Mouse (Mus musculus) E14TG2a.4 (cell line): Measurements from ENCODE around the gene Ptprm.

ENCODE experiments used
- H3K27me3 ChIP-seq: 2 replicates; pipeline ENCODE4 v1.6.1; 2014; ENCODE audit warnings: low read length, control low read depth; ENCODE audit not compliant: insufficient read depth
- H3K36me3 ChIP-seq: 2 replicates; pipeline ENCODE4 v1.6.1; 2014; ENCODE audit warnings: low read length, control low read depth; ENCODE audit not compliant: insufficient read depth
- H3K4me1 ChIP-seq: replicated peaks from 2 replicates; pipeline ENCODE4 v1.6.1; 2014; ENCODE audit warnings: low read depth, low read length, control low read depth
- H3K4me3 ChIP-seq: replicated peaks from 2 replicates; pipeline ENCODE4 v1.5.1; 2014; ENCODE audit warnings: mild to moderate bottlenecking, low read length
- H3K9me3 ChIP-seq: 2 replicates; pipeline ENCODE4 v1.6.1; 2014; ENCODE audit warnings: low read length, control low read depth
- CTCF ChIP-seq: conservative IDR thresholded peaks from 2 replicates; pipeline ENCODE4 v1.5.1; 2014; ENCODE audit warnings: low read length
- NANOG ChIP-seq: IDR thresholded peaks from 2 replicates; pipeline ENCODE4 v1.6.1; 2014; ENCODE audit warnings: borderline replicate concordance, low read length, mixed read lengths
- POU5F1 ChIP-seq: IDR thresholded peaks from 2 replicates; pipeline ENCODE4 v1.6.1; 2014; ENCODE audit warnings: low read length, borderline replicate concordance

Ptprm gene

GRCm38 (mm10) chr17:67073580-67073979, 280.7 kb downstream of the Ptprm start:
- TF ChIP-seq NANOG (no peak), POU5F1 (no peak), CTCF (no peak)
- H3K27me3 ChIP-seq: no peaks in the 10 kb centered on the region
- no peaks in the 10 kb centered on the region for H3K4me1 ChIP-seq
- no peaks in the 10 kb centered on the region for H3K36me3 ChIP-seq
- no peaks in the 10 kb centered on the region for H3K9me3 ChIP-seq
- no peak overlapping the region for H3K4me3 ChIP-seq

- H3K4me1 ChIP-seq: no peaks in the 10 kb centered on the region
- no peak for TF ChIP-seq CTCF
- TF ChIP-seq POU5F1: no peak
- TF ChIP-seq NANOG: no peak
- no peaks in the 10 kb centered on the region for H3K9me3 ChIP-seq
- no peaks in the 10 kb centered on the region for H3K27me3 ChIP-seq
- H3K4me3 ChIP-seq: no peak overlapping the region
- H3K36me3 ChIP-seq: no peaks in the 10 kb centered on the region
These were observed 281.1 kb downstream of the Ptprm start for GRCm38 (mm10) chr17:67073139-67073538.

- no peaks in the 10 kb centered on the region for H3K36me3 ChIP-seq
- no peaks in the 10 kb centered on the region for H3K9me3 ChIP-seq
- no peak overlapping the region for H3K4me3 ChIP-seq
- H3K4me1 ChIP-seq: no peaks in the 10 kb centered on the region
- H3K27me3 ChIP-seq: no peaks in the 10 kb centered on the region
- TF ChIP-seq NANOG: no peak
- no peak for TF ChIP-seq CTCF
- TF ChIP-seq POU5F1: no peak
These were observed 282.8 kb downstream of the Ptprm start for GRCm38 (mm10) chr17:67071231-67072009.

- Histone ChIP-seq H3K36me3 (no peaks in the 10 kb centered on the region), H3K4me3 (no peak overlapping the region), H3K4me1 (no peaks in the 10 kb centered on the region), H3K9me3 (no peaks in the 10 kb centered on the region), H3K27me3 (no peaks in the 10 kb centered on the region)
- no peak for TF ChIP-seq CTCF
- no peak for TF ChIP-seq NANOG
These were observed 290.6 kb downstream of the Ptprm start for GRCm38 (mm10) chr17:67063611-67064010.

GRCm38 (mm10) chr17:67055681-67056080, 298.6 kb downstream of the Ptprm start:
- no peaks in the 10 kb centered on the region for H3K36me3 ChIP-seq
- TF ChIP-seq POU5F1: no peak
- TF ChIP-seq CTCF: no peak
- no peak for TF ChIP-seq NANOG
- H3K9me3 ChIP-seq: no peaks in the 10 kb centered on the region

GRCm38 (mm10) chr17:67054202-67054601, 300.1 kb downstream of the Ptprm start:
- TF ChIP-seq POU5F1: no peak
- no peak for TF ChIP-seq NANOG
- no peak overlapping the region for H3K4me3 ChIP-seq

More at GRCm38 (mm10) chr17:67055681-67056080, 298.6 kb downstream of the Ptprm start:
- Histone ChIP-seq H3K27me3 (no peaks in the 10 kb centered on the region), H3K4me1 (no peaks in the 10 kb centered on the region), H3K4me3 (no peak overlapping the region)

GRCm38 (mm10) chr17:67052624-67053314, 301.5 kb downstream of the Ptprm start:
- Histone ChIP-seq H3K36me3 (no peaks in the 10 kb centered on the region), H3K9me3 (no peaks in the 10 kb centered on the region), H3K4me3 (no peak overlapping the region), H3K4me1 (no peaks in the 10 kb centered on the region), H3K27me3 (no peaks in the 10 kb centered on the region)
- TF ChIP-seq CTCF (no peak), NANOG (no peak)

More at GRCm38 (mm10) chr17:67054202-67054601, 300.1 kb downstream of the Ptprm start:
- Histone ChIP-seq H3K4me1 (no peaks in the 10 kb centered on the region), H3K36me3 (no peaks in the 10 kb centered on the region), H3K9me3 (no peaks in the 10 kb centered on the region), H3K27me3 (no peaks in the 10 kb centered on the region)

GRCm38 (mm10) chr17:67047697-67048096, 306.6 kb downstream of the Ptprm start:
- no peaks in the 10 kb centered on the region for H3K4me1 ChIP-seq
- no peaks in the 10 kb centered on the region for H3K27me3 ChIP-seq
- H3K4me3 ChIP-seq: no peak overlapping the region
- H3K36me3 ChIP-seq: no peaks in the 10 kb centered on the region
- TF ChIP-seq CTCF (no peak), NANOG (no peak), POU5F1 (no peak)
- no peaks in the 10 kb centered on the region for H3K9me3 ChIP-seq
